Mouse (Mus musculus) forebrain, embryonic 13.5 days (tissue): ENCODE results near the gene Slc25a13. TPM values are rescaled to one million over a fixed set of nuclear protein-coding genes. Genes with fewer than 3 reads are reported as not detected.

ENCODE experiments used
- ATAC-seq: fragments of 200-750 bp; cut with Nextera tagmentation; 2 replicates; pipeline ENCODE4 v1.8.0; 2017
- H3K27ac ChIP-seq: fragments of 300-500 bp; sonication (generic); 2 replicates; pipeline ENCODE4 v1.5.1; 2015; ENCODE audit warnings: inconsistent platforms, mild to moderate bottlenecking, moderate library complexity
- H3K27me3 ChIP-seq: fragments of 300-500 bp; sonication (generic); 2 replicates; pipeline ENCODE4 v1.6.1; 2015; ENCODE audit warnings: mild to moderate bottlenecking, inconsistent platforms
- H3K36me3 ChIP-seq: fragments of 300-500 bp; sonication (generic); 2 replicates; pipeline ENCODE4 v1.6.1; 2015; ENCODE audit warnings: mild to moderate bottlenecking, inconsistent platforms; ENCODE audit not compliant: poor library complexity, severe bottlenecking
- H3K4me1 ChIP-seq: fragments of 300-500 bp; sonication (generic); 2 replicates; pipeline ENCODE4 v1.6.1; 2015; ENCODE audit warnings: inconsistent platforms
- H3K4me2 ChIP-seq: fragments of 300-500 bp; sonication (generic); 2 replicates; pipeline ENCODE4 v1.6.1; 2015; ENCODE audit warnings: inconsistent platforms, mild to moderate bottlenecking, moderate library complexity
- H3K4me3 ChIP-seq: fragments of 300-500 bp; sonication (generic); 2 replicates; pipeline ENCODE4 v1.5.1; 2015; ENCODE audit warnings: mild to moderate bottlenecking, inconsistent platforms
- H3K9ac ChIP-seq: fragments of 300-500 bp; sonication (generic); 2 replicates; pipeline ENCODE4 v1.6.1; 2015; ENCODE audit warnings: mild to moderate bottlenecking, inconsistent platforms
- H3K9me3 ChIP-seq: fragments of 300-500 bp; sonication (generic); replicated peaks from 2 replicates; pipeline ENCODE4 v1.6.1; 2016; ENCODE audit warnings: inconsistent platforms
- WGBS: fragments of 180-500 bp; shearing (Covaris S2); methylation state at CpG from one replicate; pipeline ENCODE4 v1.1.7; 2015; 5-methylcytosine and 5-hydroxymethylcytosine counted together
- polyA plus RNA-seq: library from polyadenylated mRNA; unstranded; fragments of >200 nt; fragmentation: Nextera tagmentation; extraction: Ambion mirVana; gene quantifications from 2 replicates; pipeline ENCODE4 v1.2.1, GENCODE M21; 2015

Gene Slc25a13
- polyA plus RNA-seq, 1 experiment from 2014 or later = 15.3 TPM

DNA sequence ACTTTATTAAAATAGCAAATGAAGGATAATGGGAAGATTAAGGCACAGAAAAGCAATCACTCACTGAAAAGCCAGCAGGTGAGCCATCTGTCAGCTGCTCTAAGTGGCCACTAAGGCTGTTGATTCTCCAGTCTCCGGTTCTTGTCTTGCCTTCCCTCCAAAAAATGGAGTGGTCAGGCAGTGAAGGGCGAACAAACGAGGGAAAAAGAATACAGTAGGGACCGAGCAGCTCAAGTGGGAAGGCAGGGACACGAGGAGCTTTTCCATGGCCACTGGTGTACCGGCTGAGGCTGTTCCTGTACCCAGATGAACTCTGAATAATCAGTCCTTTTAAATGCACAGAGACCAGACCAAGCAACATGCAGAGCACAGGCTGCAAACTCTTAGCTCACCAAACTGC is 54.8 kb downstream of the Slc25a13 start:
- peaks cover 52% of the 10 kb centered on the region for H3K4me1 ChIP-seq
- peak overlapping the region; percentile 84 for H3K27ac ChIP-seq
- H3K9me3 ChIP-seq = no peaks in the 10 kb centered on the region
- peak; percentile 19; the same call in 1 of the 2 replicates for ATAC-seq
- peaks cover 12% of the 10 kb centered on the region; the same call in 1 of the 2 replicates for H3K27me3 ChIP-seq
- 0 out of 2 replicates have a peak overlapping the region, but pooled peaks have one; percentile 1 for H3K4me2 ChIP-seq
- 7% methylated on average over 6 of the region's 6 CpGs for WGBS
- no peak overlapping the region for H3K9ac ChIP-seq
- H3K4me3 ChIP-seq = no peak overlapping the region
- H3K36me3 ChIP-seq = no peaks in the 10 kb centered on the region

DNA sequence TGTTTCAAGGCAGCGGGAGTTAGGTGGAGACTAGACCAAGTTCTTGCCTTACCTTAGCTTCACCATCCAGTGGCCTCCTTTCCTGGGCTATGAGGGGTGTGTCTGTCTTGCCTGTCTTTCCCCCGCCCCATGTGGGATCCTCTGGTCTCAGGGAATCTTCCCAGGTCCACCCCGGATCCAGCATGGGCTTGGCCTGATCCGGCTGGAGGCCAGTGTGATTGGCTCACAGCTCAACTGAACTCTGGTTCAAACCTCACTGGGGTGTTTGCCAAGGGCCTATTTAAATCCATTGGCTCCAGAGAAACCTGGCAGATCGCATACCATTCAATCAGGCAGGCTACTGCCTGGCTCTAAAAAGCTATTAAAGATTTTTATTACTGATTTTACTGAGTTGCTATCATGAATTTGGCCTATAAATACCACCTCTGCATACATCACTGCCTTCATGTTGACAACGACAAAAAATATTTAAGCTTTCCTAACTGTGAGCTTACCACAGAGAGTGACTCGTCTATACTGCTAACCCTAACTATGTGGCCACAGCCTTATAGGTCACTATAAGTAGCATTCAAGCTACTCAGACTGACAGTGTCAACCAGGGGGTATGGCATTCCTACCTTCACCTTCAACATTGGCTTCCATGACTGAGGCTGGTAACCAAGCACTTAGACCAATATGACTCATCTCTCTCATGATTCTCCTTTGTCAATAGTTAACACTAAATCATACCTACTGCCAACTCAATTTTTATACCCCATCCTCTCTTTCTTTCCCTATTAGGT is 56.1 kb downstream of the Slc25a13 start:
- H3K4me1 ChIP-seq = peaks cover 49% of the 10 kb centered on the region
- no peak for ATAC-seq
- WGBS = 83% methylated on average over 7 of the region's 7 CpGs
- peaks cover 12% of the 10 kb centered on the region; the same call in 1 of the 2 replicates for H3K27me3 ChIP-seq
- H3K27ac ChIP-seq = no peak overlapping the region
- no peak overlapping the region for H3K4me2 ChIP-seq
- H3K36me3 ChIP-seq = no peaks in the 10 kb centered on the region
- H3K4me3 ChIP-seq = no peak overlapping the region
- H3K9me3 ChIP-seq = no peaks in the 10 kb centered on the region
- no peak overlapping the region for H3K9ac ChIP-seq

DNA sequence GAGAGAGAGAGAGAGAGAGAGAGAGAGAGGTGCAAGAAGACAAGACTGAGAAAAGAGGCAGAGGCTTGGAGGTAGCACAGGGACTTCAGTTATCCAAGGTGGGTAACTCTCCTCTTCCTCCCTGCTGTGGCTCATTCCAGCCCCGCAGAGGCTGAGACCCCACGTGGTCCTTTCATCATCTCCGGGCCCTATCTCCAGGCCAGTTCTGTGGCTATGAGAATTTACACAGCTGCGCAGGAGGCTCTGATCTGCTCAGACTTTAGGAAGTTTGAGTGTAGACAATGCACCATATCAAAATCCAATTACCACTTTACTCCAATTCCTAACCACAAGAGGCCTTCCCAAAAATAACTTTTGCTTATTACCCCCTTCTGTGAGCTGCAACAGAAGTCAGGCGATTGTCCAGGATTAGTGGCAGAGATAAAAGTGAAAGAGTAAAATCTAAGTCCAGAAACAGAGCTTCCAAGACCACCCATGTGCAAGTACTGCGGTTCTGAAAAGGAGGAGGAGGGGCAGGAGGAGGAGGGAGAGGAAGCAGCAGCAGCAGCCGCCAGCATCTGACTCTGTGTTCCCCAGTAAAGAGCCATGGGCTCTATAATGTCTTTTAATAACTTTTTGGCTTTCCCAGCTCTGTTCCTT is 57.6 kb downstream of the Slc25a13 start:
- ATAC-seq = no peak
- Histone ChIP-seq H3K36me3 (no peaks in the 10 kb centered on the region), H3K9ac (no peak overlapping the region), H3K27me3 (peaks cover 10% of the 10 kb centered on the region; the same call in 1 of the 2 replicates), H3K4me3 (no peak overlapping the region), H3K27ac (no peak overlapping the region), H3K4me1 (peaks cover 45% of the 10 kb centered on the region), H3K9me3 (no peaks in the 10 kb centered on the region), H3K4me2 (no peak overlapping the region)
- 5% methylated on average over 7 of the region's 7 CpGs for WGBS

DNA sequence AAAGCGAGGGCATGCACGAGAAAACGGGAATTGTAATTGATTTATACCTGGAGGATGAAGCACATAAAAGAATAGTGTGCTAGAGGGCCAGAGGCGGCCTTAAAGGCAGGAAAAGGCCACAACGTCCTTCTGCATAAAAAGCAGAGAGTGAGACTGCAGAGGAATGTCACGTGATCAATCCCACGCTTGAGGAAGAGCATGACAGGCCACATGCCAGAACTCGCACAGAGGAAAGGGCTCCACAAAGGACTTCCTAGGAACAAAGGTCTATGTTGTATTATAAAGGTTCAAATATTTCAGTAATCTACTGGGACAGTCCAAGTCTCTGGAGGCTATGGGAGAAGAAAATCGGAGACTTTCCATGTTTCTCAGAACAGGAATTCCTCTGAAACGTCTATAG is 63.5 kb downstream of the Slc25a13 start:
- Histone ChIP-seq H3K27me3 (0 out of 2 replicates have a peak, but pooled peaks cover 3% of the 10 kb centered on the region), H3K4me1 (no peaks in the 10 kb centered on the region), H3K9me3 (no peaks in the 10 kb centered on the region), H3K4me2 (no peak overlapping the region), H3K27ac (no peak overlapping the region), H3K9ac (no peak overlapping the region), H3K4me3 (no peak overlapping the region), H3K36me3 (no peaks in the 10 kb centered on the region)
- WGBS = 80% methylated on average over 10 of the region's 10 CpGs
- ATAC-seq = no peak

DNA sequence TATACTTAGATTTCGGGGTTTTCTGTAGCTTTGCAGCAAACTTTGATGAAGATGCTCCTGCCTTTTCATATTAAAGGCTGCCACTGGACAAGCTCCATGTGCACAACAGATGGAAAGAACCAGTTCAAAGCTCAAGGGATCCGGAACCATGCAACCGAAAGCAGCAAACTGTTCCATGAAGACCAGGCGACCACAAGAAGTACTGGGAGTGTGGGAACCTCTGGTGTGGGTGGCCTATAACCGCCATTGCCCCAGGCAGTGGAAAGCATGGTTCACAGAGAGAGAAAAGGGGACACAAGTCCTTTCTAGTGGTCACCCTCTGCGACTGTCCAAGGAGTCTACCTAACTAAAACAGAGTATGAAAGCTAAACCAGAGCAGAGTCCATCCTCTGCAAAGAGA is 66.2 kb downstream of the Slc25a13 start:
- H3K9ac ChIP-seq = no peak overlapping the region
- no peak overlapping the region for H3K4me3 ChIP-seq
- H3K36me3 ChIP-seq = no peaks in the 10 kb centered on the region
- H3K4me1 ChIP-seq = no peaks in the 10 kb centered on the region
- H3K4me2 ChIP-seq = no peak overlapping the region
- no peak for ATAC-seq
- H3K27ac ChIP-seq = no peak overlapping the region
- H3K27me3 ChIP-seq = no peaks in the 10 kb centered on the region
- H3K9me3 ChIP-seq = no peaks in the 10 kb centered on the region
- whole genome bisulfite sequencing = 90% methylated on average over 6 of the region's 6 CpGs

DNA sequence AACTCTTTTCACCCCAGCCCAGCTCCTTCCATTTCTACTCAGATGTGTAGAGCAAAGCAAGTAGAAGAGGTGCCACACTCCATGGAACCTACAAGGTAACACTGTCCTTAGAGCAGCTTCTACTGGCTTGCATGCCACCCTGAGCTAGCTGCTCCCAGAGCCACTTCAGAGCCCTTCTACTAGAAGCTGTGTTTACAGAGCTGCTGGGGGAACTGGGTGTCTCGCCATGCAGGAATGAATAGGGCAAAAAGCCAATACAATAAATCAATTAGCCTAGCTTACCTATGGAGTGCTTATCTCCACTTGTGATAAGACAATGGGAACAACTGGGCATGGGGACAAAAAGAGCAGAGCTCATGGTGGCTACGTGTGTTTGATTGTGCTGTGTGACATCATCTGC is 67.2 kb downstream of the Slc25a13 start:
- H3K27me3 ChIP-seq = no peaks in the 10 kb centered on the region
- H3K9ac ChIP-seq = no peak overlapping the region
- H3K4me2 ChIP-seq = no peak overlapping the region
- H3K27ac ChIP-seq = no peak overlapping the region
- no peaks in the 10 kb centered on the region for H3K36me3 ChIP-seq
- ATAC-seq = no peak
- H3K4me1 ChIP-seq = no peaks in the 10 kb centered on the region
- H3K4me3 ChIP-seq = no peak overlapping the region
- whole genome bisulfite sequencing = 72% methylated on average over 2 of the region's 2 CpGs
- no peaks in the 10 kb centered on the region for H3K9me3 ChIP-seq

DNA sequence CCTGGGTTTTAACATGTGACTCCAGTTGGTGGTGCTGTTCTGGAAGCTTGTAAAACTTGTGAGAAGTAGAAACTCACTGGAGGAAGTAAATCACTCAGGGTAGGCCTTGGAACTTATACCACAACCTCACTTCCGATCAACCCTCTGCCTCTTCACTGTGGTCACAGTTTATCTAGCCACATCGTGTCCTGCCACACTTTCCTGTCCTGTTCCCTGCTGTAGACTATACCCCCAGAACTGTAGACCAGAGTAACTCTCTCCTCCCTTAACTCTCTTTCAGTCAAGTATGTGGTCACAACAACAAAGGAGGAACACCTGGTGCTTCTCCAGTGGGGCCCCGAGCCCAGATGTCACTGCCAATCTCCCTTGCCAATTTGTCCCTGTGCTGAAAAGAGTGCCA is 67.6 kb downstream of the Slc25a13 start:
- ATAC-seq = no peak
- Histone ChIP-seq H3K9ac (no peak overlapping the region), H3K27me3 (no peaks in the 10 kb centered on the region), H3K4me2 (no peak overlapping the region), H3K4me3 (no peak overlapping the region), H3K36me3 (no peaks in the 10 kb centered on the region), H3K4me1 (no peaks in the 10 kb centered on the region), H3K27ac (no peak overlapping the region), H3K9me3 (no peaks in the 10 kb centered on the region)
- 92% methylated on average over 3 of the region's 3 CpGs for WGBS

DNA sequence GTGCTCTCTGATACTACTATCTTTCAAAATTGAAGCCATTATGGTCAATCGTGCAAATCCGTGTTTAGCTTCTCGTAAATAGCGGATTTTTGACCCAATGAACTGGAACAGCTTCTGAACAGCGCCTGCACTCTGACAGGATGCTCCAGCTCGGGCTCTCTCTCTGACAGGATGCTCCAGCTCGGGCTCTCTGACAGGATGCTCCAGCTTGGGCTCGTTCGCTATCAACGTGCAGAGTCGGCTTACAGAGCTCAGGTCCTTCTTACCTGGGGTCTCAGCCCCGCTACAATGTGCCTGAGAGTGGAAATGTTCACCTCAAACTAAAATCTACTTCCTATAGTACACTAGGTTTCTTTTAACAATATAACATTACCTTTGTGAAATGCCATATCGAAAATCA is 71.6 kb downstream of the Slc25a13 start:
- no peak for ATAC-seq
- H3K4me1 ChIP-seq = peaks cover 6% of the 10 kb centered on the region; the same call in 1 of the 2 replicates
- no peak overlapping the region for H3K4me3 ChIP-seq
- no peak overlapping the region for H3K4me2 ChIP-seq
- no peaks in the 10 kb centered on the region for H3K9me3 ChIP-seq
- 88% methylated on average over 13 of the region's 13 CpGs for WGBS
- H3K9ac ChIP-seq = no peak overlapping the region
- H3K36me3 ChIP-seq = no peaks in the 10 kb centered on the region
- H3K27me3 ChIP-seq = no peaks in the 10 kb centered on the region
- H3K27ac ChIP-seq = no peak overlapping the region

DNA sequence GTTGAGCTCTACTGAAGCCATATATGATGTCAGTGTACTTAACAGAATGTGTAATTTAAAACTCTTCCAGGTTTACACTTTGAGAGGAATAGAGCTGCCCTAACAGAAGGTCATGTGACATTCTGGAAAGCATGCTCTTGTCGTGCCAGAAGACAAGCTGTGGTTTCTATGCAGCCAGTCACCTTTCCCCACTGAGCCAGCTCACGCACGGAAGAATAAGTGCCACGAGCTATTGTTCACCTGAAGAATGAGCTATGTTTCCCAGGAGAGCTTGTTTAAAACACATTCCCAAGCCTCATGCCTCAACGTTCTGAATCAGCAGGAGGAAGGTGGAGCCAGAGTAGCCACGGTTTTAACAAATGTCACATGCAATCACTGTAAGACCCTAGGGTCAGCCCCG is 73.4 kb downstream of the Slc25a13 start:
- Histone ChIP-seq H3K27me3 (no peaks in the 10 kb centered on the region), H3K4me3 (no peak overlapping the region), H3K36me3 (no peaks in the 10 kb centered on the region), H3K4me2 (no peak overlapping the region), H3K4me1 (peaks cover 6% of the 10 kb centered on the region; the same call in 1 of the 2 replicates), H3K9ac (no peak overlapping the region), H3K9me3 (no peaks in the 10 kb centered on the region), H3K27ac (no peak overlapping the region)
- no peak for ATAC-seq
- 45% methylated on average over 7 of the region's 7 CpGs for WGBS

DNA sequence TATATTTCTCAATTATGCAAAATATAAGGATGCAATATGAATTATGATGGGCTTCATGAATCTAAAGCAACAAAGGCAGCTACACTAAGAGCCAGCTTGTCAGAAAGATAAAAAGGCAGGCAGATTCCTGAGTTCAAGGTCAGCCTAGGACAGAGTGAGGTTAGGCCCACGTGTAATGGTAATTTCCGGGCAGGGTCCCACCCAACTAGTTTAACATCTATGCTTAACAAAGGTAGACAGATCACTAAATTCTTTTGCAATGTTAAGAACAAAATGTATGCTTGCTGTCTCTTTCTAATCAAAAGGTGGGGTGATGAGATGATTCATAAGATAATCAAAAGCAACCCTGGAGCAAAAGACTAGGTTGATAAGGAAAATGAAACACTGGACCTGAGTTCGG is 76.6 kb downstream of the Slc25a13 start:
- no peaks in the 10 kb centered on the region for H3K27me3 ChIP-seq
- H3K4me2 ChIP-seq = no peak overlapping the region
- peaks cover 6% of the 10 kb centered on the region; the same call in 1 of the 2 replicates for H3K4me1 ChIP-seq
- H3K27ac ChIP-seq = no peak overlapping the region
- H3K36me3 ChIP-seq = no peaks in the 10 kb centered on the region
- no peak for ATAC-seq
- peaks cover 5% of the 10 kb centered on the region; the same call in 1 of the 2 replicates for H3K9me3 ChIP-seq
- no peak overlapping the region for H3K4me3 ChIP-seq
- H3K9ac ChIP-seq = no peak overlapping the region
- WGBS = 91% methylated on average over 3 of the region's 3 CpGs

DNA sequence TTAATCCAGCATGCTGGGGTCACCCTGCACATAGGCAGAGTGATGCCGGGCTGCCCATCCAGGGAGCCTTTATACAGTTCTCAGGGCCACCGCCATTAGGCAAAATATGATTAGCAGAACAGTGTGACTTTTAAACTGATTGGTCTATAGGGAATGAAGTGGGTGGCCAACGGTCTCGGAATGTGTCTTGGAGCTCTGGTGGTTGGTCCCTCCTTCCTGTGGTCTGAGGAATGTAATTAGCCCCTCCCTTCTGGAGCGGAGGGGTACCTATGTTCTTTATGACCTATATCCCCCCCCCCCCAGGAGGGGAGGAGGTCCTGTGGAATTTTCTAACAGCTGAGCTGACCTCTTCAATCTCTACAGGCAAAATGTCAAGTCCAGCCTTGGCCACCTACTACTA is 77.9 kb downstream of the Slc25a13 start:
- no peaks in the 10 kb centered on the region for H3K27me3 ChIP-seq
- WGBS = 94% methylated on average over 5 of the region's 5 CpGs
- H3K4me3 ChIP-seq = no peak overlapping the region
- H3K4me2 ChIP-seq = no peak overlapping the region
- H3K9me3 ChIP-seq = peaks cover 5% of the 10 kb centered on the region; the same call in 1 of the 2 replicates
- H3K4me1 ChIP-seq = peaks cover 5% of the 10 kb centered on the region; the same call in 1 of the 2 replicates
- no peak overlapping the region for H3K9ac ChIP-seq
- no peak for ATAC-seq
- no peaks in the 10 kb centered on the region for H3K36me3 ChIP-seq
- no peak overlapping the region for H3K27ac ChIP-seq

DNA sequence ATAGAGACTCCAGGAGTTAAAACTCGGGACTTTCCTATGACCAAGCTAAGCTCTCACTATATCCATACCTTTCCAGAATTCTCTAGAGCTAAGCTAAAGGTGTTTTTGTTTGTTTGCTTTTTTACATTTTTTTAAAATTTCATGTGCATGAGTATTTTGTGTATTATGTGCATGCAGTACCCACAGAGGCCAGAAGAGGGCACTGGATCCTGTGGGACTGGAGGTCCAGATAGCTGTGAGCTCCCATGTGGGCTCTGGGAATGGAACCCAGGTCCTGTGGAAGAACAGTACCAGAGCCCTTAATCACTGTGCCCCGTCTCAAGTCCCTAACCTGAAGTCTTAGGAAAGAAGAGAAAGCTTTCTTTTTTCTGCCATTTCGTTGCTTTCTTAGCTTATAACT is 80.2 kb downstream of the Slc25a13 start:
- no peak for ATAC-seq
- H3K4me3 ChIP-seq = no peak overlapping the region
- no peaks in the 10 kb centered on the region for H3K36me3 ChIP-seq
- no peaks in the 10 kb centered on the region for H3K4me1 ChIP-seq
- H3K9ac ChIP-seq = no peak overlapping the region
- WGBS = 93% methylated on average over 3 of the region's 3 CpGs
- H3K27ac ChIP-seq = no peak overlapping the region
- no peak overlapping the region for H3K4me2 ChIP-seq
- H3K27me3 ChIP-seq = no peaks in the 10 kb centered on the region
- H3K9me3 ChIP-seq = peaks cover 5% of the 10 kb centered on the region; the same call in 1 of the 2 replicates
